Mouse (Mus musculus): ENCODE results near the gene Kcns1.

GRCm38 (mm10) chr2:164134563-164134962 is 36.4 kb downstream of the Kcns1 start:
- TF ChIP-seq EP300 (IDR thresholded peaks at IDR 0.05; ENCODE audit: low read depth) (no peak), CTCF (IDR thresholded peaks at IDR 0.05; ENCODE audit: low read depth) (peak; percentile 41)
